Mouse (Mus musculus) heart, postnatal 0 days (tissue): ENCODE measurements around the gene Aurka. TPM values are rescaled to one million over a fixed set of nuclear protein-coding genes. Genes with fewer than 3 reads are reported as not detected.
A peak's percentile ranks its signal among the peaks of the same experiment; 100 is the strongest.

Experiments used
- ATAC-seq: fragments of 200-750 bp; cut with Nextera tagmentation; 2 replicates; pipeline ENCODE4 v1.8.0; 2017; ENCODE audit warnings: low read depth, moderate number of reproducible peaks, moderate library complexity; ENCODE audit not compliant: insufficient read depth
- DNase-seq: peaks from one replicate; pipeline ENCODE4 v3.0.0-alpha.2; 2016; ENCODE audit warnings: low spot score
- H3K27ac ChIP-seq: fragments of 300-500 bp; sonication (generic); 2 replicates; pipeline ENCODE4 v1.5.1; 2014; ENCODE audit warnings: low read depth, mild to moderate bottlenecking
- H3K27me3 ChIP-seq: fragments of 300-500 bp; sonication (generic); 2 replicates; pipeline ENCODE4 v1.6.1; 2014; ENCODE audit warnings: low read length, mixed read lengths; ENCODE audit not compliant: control insufficient read depth, insufficient read depth
- H3K36me3 ChIP-seq: fragments of 300-500 bp; sonication (generic); replicated peaks from 2 replicates; pipeline ENCODE4 v1.6.1; 2014; ENCODE audit warnings: low read length, mixed read lengths; ENCODE audit not compliant: control insufficient read depth, insufficient read depth
- H3K4me1 ChIP-seq: fragments of 300-500 bp; sonication (generic); 2 replicates; pipeline ENCODE4 v1.6.1; 2014; ENCODE audit warnings: antibody characterized with exemption; ENCODE audit not compliant: control insufficient read depth, insufficient read depth
- H3K4me2 ChIP-seq: fragments of 300-500 bp; sonication (generic); 2 replicates; pipeline ENCODE4 v1.6.1; 2014; ENCODE audit warnings: low read depth, mild to moderate bottlenecking, low read length, moderate library complexity
- H3K4me3 ChIP-seq: fragments of 300-500 bp; sonication (generic); 2 replicates; pipeline ENCODE4 v1.5.1; 2014; ENCODE audit warnings: low read depth, low read length
- H3K9ac ChIP-seq: fragments of 300-500 bp; sonication (generic); replicated peaks from 2 replicates; pipeline ENCODE4 v1.6.1; 2014; ENCODE audit warnings: low read depth, low read length, mixed read lengths
- H3K9me3 ChIP-seq: fragments of 300-500 bp; sonication (generic); replicated peaks from 2 replicates; pipeline ENCODE4 v1.6.1; 2016; ENCODE audit warnings: low read length; ENCODE audit not compliant: control insufficient read depth
- CTCF ChIP-seq: IDR thresholded peaks from 2 replicates; pipeline ENCODE4 v1.5.1; 2016; ENCODE audit warnings: antibody characterized with exemption, control low read depth, low read depth
- EP300 ChIP-seq: IDR thresholded peaks from 2 replicates; pipeline ENCODE4 v1.6.1; 2016; ENCODE audit warnings: antibody characterized with exemption, low read depth
- WGBS: fragments of 180-500 bp; shearing (Covaris S2); extraction: QIAGEN DNeasy Blood & Tissue Kit; methylation state at CpG from one replicate; pipeline ENCODE4 v1.1.7; 2014; 5-methylcytosine and 5-hydroxymethylcytosine counted together
- polyA plus RNA-seq: library from polyadenylated mRNA; unstranded; fragments of >200 nt; fragmentation: Nextera tagmentation; extraction: Ambion mirVana; gene quantifications from 2 replicates; pipeline ENCODE4 v1.2.1, GENCODE M21; 2015
- total RNA-seq: library from RNA; depleted of rRNA; stranded (reverse); fragments of >200 nt; gene quantifications from 2 replicates; pipeline ENCODE4 v1.2.3, GENCODE M21; 2014; ENCODE audit warnings: low replicate concordance

Gene Aurka
- total and polyA plus RNA-seq, 2 experiments from 2014 or later = 25.5 to 36.6 TPM

- TF ChIP-seq CTCF (no peak), EP300 (no peak)
- 20% methylated on average over 4 of the region's 4 CpGs for WGBS
- H3K4me3 ChIP-seq = no peak overlapping the region
- H3K36me3 ChIP-seq = no peaks in the 10 kb centered on the region
- H3K27ac ChIP-seq = no peak overlapping the region
- H3K9ac ChIP-seq = no peak overlapping the region
- ATAC-seq (peak; percentile 72), DNase-seq (peak; percentile 25)
- H3K9me3 ChIP-seq = no peaks in the 10 kb centered on the region
- no peaks in the 10 kb centered on the region for H3K27me3 ChIP-seq
- H3K4me1 ChIP-seq = 0 out of 2 replicates have a peak, but pooled peaks cover 4% of the 10 kb centered on the region
- H3K4me2 ChIP-seq = no peak overlapping the region
These were observed 42.9 kb upstream of the Aurka start for GRCm38 (mm10) chr2:172413273-172413672.

- Histone ChIP-seq H3K27ac (no peak overlapping the region), H3K4me2 (peak overlapping the region; percentile 34), H3K36me3 (no peaks in the 10 kb centered on the region), H3K27me3 (no peaks in the 10 kb centered on the region), H3K4me3 (no peak overlapping the region), H3K9ac (no peak overlapping the region), H3K4me1 (0 out of 2 replicates have a peak, but pooled peaks cover 4% of the 10 kb centered on the region), H3K9me3 (no peaks in the 10 kb centered on the region)
- TF ChIP-seq CTCF = no peak
- no peak for TF ChIP-seq EP300
- DNase-seq (no peak), ATAC-seq (no peak; the same call in 1 of the 2 replicates)
- 4% methylated on average over 9 of the region's 9 CpGs for WGBS
These were observed 42.1 kb upstream of the Aurka start for GRCm38 (mm10) chr2:172412454-172412853.

GRCm38 (mm10) chr2:172411091-172411490 is 40.8 kb upstream of the Aurka start:
- no peak overlapping the region for H3K4me2 ChIP-seq
- H3K4me1 ChIP-seq = 0 out of 2 replicates have a peak, but pooled peaks cover 4% of the 10 kb centered on the region
- H3K27ac ChIP-seq = no peak overlapping the region
- H3K27me3 ChIP-seq = no peaks in the 10 kb centered on the region
- no peaks in the 10 kb centered on the region for H3K9me3 ChIP-seq
- 67% methylated on average over 11 of the region's 11 CpGs for WGBS
- H3K4me3 ChIP-seq = no peak overlapping the region
- DNase-seq (no peak), ATAC-seq (no peak)
- no peak for TF ChIP-seq CTCF
- TF ChIP-seq EP300 = no peak
- no peaks in the 10 kb centered on the region for H3K36me3 ChIP-seq
- no peak overlapping the region for H3K9ac ChIP-seq

- 0 out of 2 replicates have a peak, but pooled peaks cover 4% of the 10 kb centered on the region for H3K4me1 ChIP-seq
- DNase-seq (no peak), ATAC-seq (no peak)
- no peak overlapping the region for H3K4me2 ChIP-seq
- no peak overlapping the region for H3K9ac ChIP-seq
- WGBS = 64% methylated on average over 2 of the region's 2 CpGs
- no peak overlapping the region for H3K27ac ChIP-seq
- TF ChIP-seq EP300 (no peak), CTCF (no peak)
- no peak overlapping the region for H3K4me3 ChIP-seq
- H3K36me3 ChIP-seq = no peaks in the 10 kb centered on the region
- no peaks in the 10 kb centered on the region for H3K27me3 ChIP-seq
- H3K9me3 ChIP-seq = no peaks in the 10 kb centered on the region
These were observed 40.4 kb upstream of the Aurka start for GRCm38 (mm10) chr2:172410686-172411085.

GRCm38 (mm10) chr2:172407499-172407898 is 37.2 kb upstream of the Aurka start:
- Histone ChIP-seq H3K9me3 (no peaks in the 10 kb centered on the region), H3K27me3 (no peaks in the 10 kb centered on the region), H3K27ac (no peak overlapping the region), H3K4me2 (no peak overlapping the region), H3K4me3 (no peak overlapping the region), H3K36me3 (no peaks in the 10 kb centered on the region), H3K4me1 (0 out of 2 replicates have a peak, but pooled peaks cover 2% of the 10 kb centered on the region), H3K9ac (no peak overlapping the region)
- TF ChIP-seq CTCF = no peak
- no peak for TF ChIP-seq EP300
- ATAC-seq (no peak), DNase-seq (no peak)
- 74% methylated on average over 2 of the region's 2 CpGs for WGBS

GRCm38 (mm10) chr2:172406173-172406572 is 35.8 kb upstream of the Aurka start:
- ATAC-seq (no peak), DNase-seq (no peak)
- H3K27me3 ChIP-seq = no peaks in the 10 kb centered on the region
- H3K4me1 ChIP-seq = no peaks in the 10 kb centered on the region
- 57% methylated on average over 4 of the region's 4 CpGs for WGBS
- no peak overlapping the region for H3K4me3 ChIP-seq
- no peak overlapping the region for H3K4me2 ChIP-seq
- H3K9ac ChIP-seq = no peak overlapping the region
- TF ChIP-seq EP300 (no peak), CTCF (no peak)
- no peak overlapping the region for H3K27ac ChIP-seq
- no peaks in the 10 kb centered on the region for H3K9me3 ChIP-seq
- H3K36me3 ChIP-seq = no peaks in the 10 kb centered on the region
